Mouse (Mus musculus): ENCODE measurements around the gene Tmem35b.

DNA sequence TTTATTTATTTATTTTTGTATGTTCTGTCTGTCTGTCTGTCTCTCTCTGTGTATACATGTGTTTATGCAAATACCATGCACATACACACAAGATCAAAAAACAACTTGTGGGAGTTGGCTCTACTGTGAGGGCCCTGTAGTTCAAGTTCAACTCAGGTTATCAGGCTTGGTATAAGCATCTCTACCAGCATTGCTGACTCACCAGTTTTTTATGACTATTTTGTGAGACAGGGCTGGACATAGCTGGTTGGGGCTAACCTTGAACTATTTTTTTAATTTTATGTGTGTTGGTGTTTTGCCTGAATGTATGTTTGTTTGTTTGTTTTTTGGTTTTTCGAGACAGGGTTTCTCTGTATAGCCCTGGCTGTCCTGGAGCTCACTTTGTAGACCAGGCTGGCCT is 32.3 kb upstream of the Tmem35b start:
- TF ChIP-seq CTCF (IDR thresholded peaks at IDR 0.05) (no peak), EP300 (IDR thresholded peaks at IDR 0.05) (no peak)
